Mouse (Mus musculus): Measurements from ENCODE around the gene 1110008P14Rik. TPM values are rescaled to one million over a fixed set of nuclear protein-coding genes. Genes with fewer than 3 reads are reported as not detected.

Gene 1110008P14Rik
- polyA plus RNA-seq, 1 experiment = 39.6 TPM

GRCm38 (mm10) chr2:32382689-32383088, 951 bp upstream of the 1110008P14Rik start:
- TF ChIP-seq CTCF (IDR thresholded peaks at IDR 0.05; ENCODE audit: control insufficient read depth, insufficient read depth, low read length) (no peak), POLR2A (IDR thresholded peaks at IDR 0.05; ENCODE audit: borderline replicate concordance, control insufficient read depth, low read depth, low read length) (no peak)
- peaks cover 4% of the 10 kb centered on the region for H3K4me1 ChIP-seq (ENCODE audit: control insufficient read depth, insufficient read depth, low read length)
- no peak overlapping the region for H3K27ac ChIP-seq (ENCODE audit: control insufficient read depth, insufficient read depth, low read depth, low read length, poor library complexity)
- no peak overlapping the region for H3K4me3 ChIP-seq (replicated peaks; ENCODE audit: control insufficient read depth, low read depth, low read length)
- 57% methylated on average over 2 of the region's 2 CpGs for WGBS

- peak overlapping the region; percentile 59 for H3K27ac ChIP-seq (ENCODE audit: control insufficient read depth, insufficient read depth, low read depth, low read length, poor library complexity)
- 1% methylated on average over 27 of the region's 27 CpGs for WGBS
- no peak for TF ChIP-seq POLR2A (IDR thresholded peaks at IDR 0.05; ENCODE audit: borderline replicate concordance, control insufficient read depth, low read depth, low read length)
- H3K4me1 ChIP-seq (ENCODE audit: control insufficient read depth, insufficient read depth, low read length) = peaks cover 4% of the 10 kb centered on the region
- peak overlapping the region; percentile 76 for H3K4me3 ChIP-seq (replicated peaks; ENCODE audit: control insufficient read depth, low read depth, low read length)
Observed at GRCm38 (mm10) chr2:32381141-32381774, 480 bp downstream of the 1110008P14Rik start.

- WGBS = 81% methylated on average over 7 of the region's 7 CpGs
- H3K4me1 ChIP-seq (ENCODE audit: control insufficient read depth, insufficient read depth, low read length) = peaks cover 4% of the 10 kb centered on the region
- H3K27ac ChIP-seq (ENCODE audit: control insufficient read depth, insufficient read depth, low read depth, low read length, poor library complexity) = no peak overlapping the region
- H3K4me3 ChIP-seq (replicated peaks; ENCODE audit: control insufficient read depth, low read depth, low read length) = no peak overlapping the region
- TF ChIP-seq POLR2A (IDR thresholded peaks at IDR 0.05; ENCODE audit: borderline replicate concordance, control insufficient read depth, low read depth, low read length) (no peak), CTCF (IDR thresholded peaks at IDR 0.05; ENCODE audit: control insufficient read depth, insufficient read depth, low read length) (no peak)
Observed at GRCm38 (mm10) chr2:32380001-32380500, 1.7 kb downstream of the 1110008P14Rik start.

- H3K4me3 ChIP-seq (replicated peaks; ENCODE audit: control insufficient read depth, low read depth, low read length) = no peak overlapping the region
- 90% methylated on average over 10 of the region's 10 CpGs for WGBS
- TF ChIP-seq CTCF (IDR thresholded peaks at IDR 0.05; ENCODE audit: control insufficient read depth, insufficient read depth, low read length) (no peak), POLR2A (IDR thresholded peaks at IDR 0.05; ENCODE audit: borderline replicate concordance, control insufficient read depth, low read depth, low read length) (no peak)
Observed at GRCm38 (mm10) chr2:32376963-32377362, 4.8 kb downstream of the 1110008P14Rik start.

GRCm38 (mm10) chr2:32375317-32375940, 6.3 kb downstream of the 1110008P14Rik start:
- no peak overlapping the region for H3K4me3 ChIP-seq (replicated peaks; ENCODE audit: control insufficient read depth, low read depth, low read length)
- 85% methylated on average over 13 of the region's 13 CpGs for WGBS
- peaks cover under 1% of the 10 kb centered on the region; the same call in 1 of the 2 replicates for H3K4me1 ChIP-seq (ENCODE audit: control insufficient read depth, insufficient read depth, low read length)
- H3K27ac ChIP-seq (ENCODE audit: control insufficient read depth, insufficient read depth, low read depth, low read length, poor library complexity) = no peak overlapping the region
- TF ChIP-seq POLR2A (IDR thresholded peaks at IDR 0.05; ENCODE audit: borderline replicate concordance, control insufficient read depth, low read depth, low read length) (no peak), CTCF (IDR thresholded peaks at IDR 0.05; ENCODE audit: control insufficient read depth, insufficient read depth, low read length) (no peak)

More at GRCm38 (mm10) chr2:32376963-32377362, 4.8 kb downstream of the 1110008P14Rik start:
- no peak overlapping the region for H3K27ac ChIP-seq (ENCODE audit: control insufficient read depth, insufficient read depth, low read depth, low read length, poor library complexity)
- peaks cover 4% of the 10 kb centered on the region for H3K4me1 ChIP-seq (ENCODE audit: control insufficient read depth, insufficient read depth, low read length)

- H3K4me3 ChIP-seq (replicated peaks; ENCODE audit: control insufficient read depth, low read depth, low read length) = no peak overlapping the region
- H3K27ac ChIP-seq (ENCODE audit: control insufficient read depth, insufficient read depth, low read depth, low read length, poor library complexity) = no peak overlapping the region
- TF ChIP-seq POLR2A (IDR thresholded peaks at IDR 0.05; ENCODE audit: borderline replicate concordance, control insufficient read depth, low read depth, low read length) = no peak
- TF ChIP-seq CTCF (IDR thresholded peaks at IDR 0.05; ENCODE audit: control insufficient read depth, insufficient read depth, low read length) = no peak
- WGBS = 91% methylated on average over 10 of the region's 10 CpGs
- no peaks in the 10 kb centered on the region for H3K4me1 ChIP-seq (ENCODE audit: control insufficient read depth, insufficient read depth, low read length)
Observed at GRCm38 (mm10) chr2:32374191-32374590, 7.5 kb downstream of the 1110008P14Rik start.

GRCm38 (mm10) chr2:32367315-32367714, 14.4 kb downstream of the 1110008P14Rik start:
- Histone ChIP-seq H3K4me1 (ENCODE audit: control insufficient read depth, insufficient read depth, low read length) (no peaks in the 10 kb centered on the region), H3K4me3 (replicated peaks; ENCODE audit: control insufficient read depth, low read depth, low read length) (no peak overlapping the region), H3K27ac (ENCODE audit: control insufficient read depth, insufficient read depth, low read depth, low read length, poor library complexity) (no peak overlapping the region)
- TF ChIP-seq CTCF (IDR thresholded peaks at IDR 0.05; ENCODE audit: control insufficient read depth, insufficient read depth, low read length) = no peak
- no peak for TF ChIP-seq POLR2A (IDR thresholded peaks at IDR 0.05; ENCODE audit: borderline replicate concordance, control insufficient read depth, low read depth, low read length)
- WGBS = 88% methylated on average over 5 of the region's 5 CpGs

- 72% methylated on average over 8 of the region's 8 CpGs for WGBS
- Histone ChIP-seq H3K27ac (ENCODE audit: control insufficient read depth, insufficient read depth, low read depth, low read length, poor library complexity) (no peak overlapping the region), H3K4me3 (replicated peaks; ENCODE audit: control insufficient read depth, low read depth, low read length) (no peak overlapping the region), H3K4me1 (ENCODE audit: control insufficient read depth, insufficient read depth, low read length) (no peaks in the 10 kb centered on the region; the same call in 1 of the 2 replicates)
- TF ChIP-seq POLR2A (IDR thresholded peaks at IDR 0.05; ENCODE audit: borderline replicate concordance, control insufficient read depth, low read depth, low read length) (no peak), CTCF (IDR thresholded peaks at IDR 0.05; ENCODE audit: control insufficient read depth, insufficient read depth, low read length) (no peak)
Observed at GRCm38 (mm10) chr2:32364121-32364520, 17.6 kb downstream of the 1110008P14Rik start.
